Mouse (Mus musculus) gastrocnemius, postnatal 14 days (tissue): ENCODE results near the gene Gsta4. TPM values are rescaled to one million over a fixed set of nuclear protein-coding genes. Genes with fewer than 3 reads are reported as not detected.

Source experiments
- DNase-seq: peaks from one replicate; pipeline ENCODE4 v3.0.0; 2021; ENCODE audit warnings: mixed read lengths
- intact Hi-C: fragments of 180-260 bp; cut with DNase I; formaldehyde crosslinking; loops from one replicate; pipeline ENCODE4 v1.15.1; 2025; ENCODE audit warnings: low total_unique reads
- total RNA-seq, 2 experiments: library from RNA; stranded (reverse); gene quantifications; 2 replicates each; pipeline ENCODE4 v1.2.3; 2021

The Gsta4 gene
- total RNA-seq, 2 experiments from 2014 or later: 10.9 to 12.1 TPM

DNA sequence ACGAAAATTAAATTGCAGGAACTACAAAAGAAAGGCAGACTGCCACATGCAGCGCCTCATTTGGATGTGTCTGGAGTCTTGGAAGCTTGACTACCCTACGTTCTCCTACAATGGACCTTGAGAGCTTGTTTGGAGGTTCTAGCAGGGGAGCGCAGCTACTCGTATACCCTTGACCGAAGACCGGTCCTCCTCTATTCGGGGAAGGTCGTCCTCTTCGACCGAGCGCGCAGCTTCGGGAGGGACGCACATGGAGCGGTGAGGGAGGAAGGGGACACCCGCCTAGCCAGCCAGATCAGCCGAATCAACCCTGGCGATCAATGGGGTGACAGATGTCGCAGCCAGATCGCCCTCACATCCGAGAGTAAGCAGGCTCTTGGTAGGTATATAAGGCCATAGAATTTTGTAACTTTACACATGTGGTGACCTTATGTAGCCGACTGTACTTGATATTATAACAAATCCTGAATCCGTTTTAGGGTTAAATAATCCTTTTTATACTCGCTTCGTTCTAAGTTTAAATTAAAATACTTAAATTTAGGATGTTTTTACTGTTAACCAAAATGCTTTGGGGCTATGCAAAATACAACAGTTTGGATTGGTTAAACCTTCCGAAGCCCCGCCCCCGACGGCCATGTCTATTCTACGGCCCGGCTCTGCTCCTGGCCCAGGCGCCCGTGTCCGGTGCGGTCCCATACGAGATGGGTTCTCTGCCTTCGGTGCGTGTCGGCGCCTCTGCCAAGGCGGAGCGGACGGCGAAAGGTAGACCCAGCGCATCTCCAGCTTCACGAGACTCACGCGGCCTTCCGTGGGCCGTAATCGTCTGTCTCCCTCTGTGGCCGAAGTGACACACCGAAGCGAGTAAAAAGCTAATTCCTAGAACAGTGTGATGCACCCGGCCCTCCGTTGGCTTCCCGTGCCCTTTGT is 7.0 kb upstream of the Gsta4 start:
- peak; percentile 98 for DNase-seq
- intact Hi-C loops: no loop called here

DNA sequence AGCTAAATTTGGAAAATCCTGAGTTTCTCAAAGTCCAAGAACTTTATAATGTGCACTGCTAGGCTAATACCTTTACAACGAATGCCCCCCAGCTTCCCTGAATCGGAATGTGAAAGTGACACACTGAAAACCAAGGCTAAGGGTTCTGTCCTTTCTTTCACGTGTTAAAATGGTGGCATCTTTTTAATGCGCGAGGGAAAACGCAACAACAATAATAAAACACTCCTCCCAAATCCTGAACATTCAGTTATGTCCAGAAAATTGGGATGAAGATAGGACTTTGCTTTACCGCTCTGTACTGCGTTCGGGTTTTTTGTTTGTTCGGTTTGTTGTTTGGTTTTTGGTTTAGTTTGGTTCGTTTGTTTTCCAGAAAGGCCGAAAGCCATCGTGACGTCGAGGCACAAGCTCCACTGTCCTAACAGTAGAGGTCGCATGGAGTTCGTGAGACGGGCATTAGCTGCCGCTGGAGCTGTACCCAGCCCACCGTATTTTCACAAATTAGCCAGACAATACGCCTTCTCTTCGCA is 6.3 kb upstream of the Gsta4 start:
- DNase-seq: peak; percentile 59
- intact Hi-C loops: no loop called here

DNA sequence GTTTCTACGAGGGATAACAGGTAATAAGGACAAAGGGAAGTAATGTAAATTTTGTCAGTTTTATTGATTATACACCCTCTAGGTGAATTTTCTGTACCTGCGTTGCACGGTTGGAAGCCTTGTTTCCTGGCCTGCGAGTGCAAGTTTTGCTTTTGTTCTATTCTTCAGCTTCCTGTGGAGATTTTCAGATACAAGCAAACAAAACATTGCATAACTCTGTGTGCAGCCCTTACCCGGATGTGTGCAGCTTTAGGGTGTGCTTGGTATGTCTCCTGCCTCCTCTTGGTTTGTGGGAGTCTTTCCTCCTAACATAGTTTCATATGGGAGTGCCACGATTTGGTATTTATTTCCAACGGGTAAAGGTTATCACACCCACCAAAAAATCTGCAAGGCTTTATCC is 5.7 kb upstream of the Gsta4 start:
- intact Hi-C loops: no loop called here

DNA sequence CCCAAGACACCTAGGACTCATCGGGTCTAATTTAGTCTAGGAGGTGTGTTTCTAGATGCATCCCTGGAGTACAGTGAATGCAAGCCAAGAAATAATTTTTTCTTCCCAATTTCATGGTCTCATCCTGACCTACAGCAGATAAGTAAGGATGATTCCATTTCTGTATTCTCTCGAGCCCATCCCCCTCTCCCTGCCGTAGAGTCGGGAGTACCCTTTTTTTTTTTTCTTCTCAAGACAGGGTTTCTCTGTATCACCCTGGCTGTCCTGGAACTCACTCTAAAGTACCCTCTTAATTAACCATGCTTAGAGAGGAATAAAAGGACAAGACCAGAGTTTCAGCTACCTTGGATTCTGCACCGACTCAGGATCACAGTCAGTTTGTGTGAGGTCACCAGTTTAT is 4.4 kb upstream of the Gsta4 start:
- intact Hi-C loops: no loop called here
- DNase-seq: no peak

More for the DNA sequence above, 5.7 kb upstream of the Gsta4 start:
- no peak for DNase-seq

DNA sequence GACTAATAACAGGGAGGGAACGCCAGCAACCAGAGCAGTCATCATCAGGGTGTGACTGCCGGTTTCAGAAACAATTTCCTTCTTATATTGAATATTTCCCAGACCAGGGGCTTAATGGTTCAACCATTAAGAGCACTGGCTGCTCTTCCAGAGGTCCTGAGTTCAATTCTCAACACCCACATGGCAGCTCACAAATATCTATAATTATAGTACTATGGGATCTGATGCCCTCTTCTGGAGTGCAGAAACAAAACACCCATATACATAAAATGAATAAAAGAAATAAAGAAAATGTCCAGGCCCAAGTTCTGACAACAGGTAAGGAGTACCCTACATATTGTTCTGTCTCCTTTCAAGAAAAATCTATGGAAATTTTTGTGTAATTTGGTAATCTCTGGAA is 3.5 kb upstream of the Gsta4 start:
- intact Hi-C loops: no loop called here
- DNase-seq: no peak

DNA sequence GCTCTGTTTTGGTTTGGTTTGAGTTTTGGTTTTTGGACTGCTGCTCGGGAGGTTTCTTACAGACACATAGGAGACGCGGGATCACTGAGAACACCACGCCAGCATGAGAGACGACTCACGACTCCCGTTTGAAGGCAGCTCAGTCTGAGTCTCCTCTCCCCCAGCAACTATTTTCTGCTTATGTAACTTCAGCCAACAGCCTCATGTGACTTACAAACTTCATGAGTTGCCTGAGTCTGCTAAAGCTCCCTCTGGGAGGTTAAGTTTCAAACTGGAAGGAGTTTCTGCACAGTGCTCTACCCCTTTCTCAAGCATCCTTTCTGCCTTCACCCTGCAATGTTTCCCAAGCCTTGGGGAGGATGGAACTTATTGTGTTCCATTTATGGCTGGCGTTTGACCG is 3.1 kb downstream of the Gsta4 start:
- intact Hi-C loops: no loop called here
- DNase-seq: no peak

DNA sequence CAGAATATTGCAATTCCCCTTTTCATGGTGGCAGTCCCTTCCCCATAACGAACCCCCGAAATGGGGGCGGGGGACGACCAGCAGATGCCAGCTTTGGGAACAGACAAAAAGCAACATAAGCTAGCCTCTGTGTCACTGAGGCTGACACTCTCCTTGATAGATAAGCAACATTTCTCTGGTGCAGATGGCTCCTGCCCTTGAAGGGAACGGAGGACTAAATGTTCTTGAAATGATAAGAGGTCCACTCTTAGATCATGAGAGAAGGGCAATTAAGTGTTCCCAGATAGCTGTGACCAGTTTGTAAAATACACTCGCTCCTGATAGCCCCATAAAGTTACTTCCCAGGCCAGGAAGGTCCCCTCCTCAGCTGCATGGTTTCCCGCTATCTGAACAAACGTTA is 6.3 kb downstream of the Gsta4 start:
- intact Hi-C loops: no loop called here
- no peak for DNase-seq

DNA sequence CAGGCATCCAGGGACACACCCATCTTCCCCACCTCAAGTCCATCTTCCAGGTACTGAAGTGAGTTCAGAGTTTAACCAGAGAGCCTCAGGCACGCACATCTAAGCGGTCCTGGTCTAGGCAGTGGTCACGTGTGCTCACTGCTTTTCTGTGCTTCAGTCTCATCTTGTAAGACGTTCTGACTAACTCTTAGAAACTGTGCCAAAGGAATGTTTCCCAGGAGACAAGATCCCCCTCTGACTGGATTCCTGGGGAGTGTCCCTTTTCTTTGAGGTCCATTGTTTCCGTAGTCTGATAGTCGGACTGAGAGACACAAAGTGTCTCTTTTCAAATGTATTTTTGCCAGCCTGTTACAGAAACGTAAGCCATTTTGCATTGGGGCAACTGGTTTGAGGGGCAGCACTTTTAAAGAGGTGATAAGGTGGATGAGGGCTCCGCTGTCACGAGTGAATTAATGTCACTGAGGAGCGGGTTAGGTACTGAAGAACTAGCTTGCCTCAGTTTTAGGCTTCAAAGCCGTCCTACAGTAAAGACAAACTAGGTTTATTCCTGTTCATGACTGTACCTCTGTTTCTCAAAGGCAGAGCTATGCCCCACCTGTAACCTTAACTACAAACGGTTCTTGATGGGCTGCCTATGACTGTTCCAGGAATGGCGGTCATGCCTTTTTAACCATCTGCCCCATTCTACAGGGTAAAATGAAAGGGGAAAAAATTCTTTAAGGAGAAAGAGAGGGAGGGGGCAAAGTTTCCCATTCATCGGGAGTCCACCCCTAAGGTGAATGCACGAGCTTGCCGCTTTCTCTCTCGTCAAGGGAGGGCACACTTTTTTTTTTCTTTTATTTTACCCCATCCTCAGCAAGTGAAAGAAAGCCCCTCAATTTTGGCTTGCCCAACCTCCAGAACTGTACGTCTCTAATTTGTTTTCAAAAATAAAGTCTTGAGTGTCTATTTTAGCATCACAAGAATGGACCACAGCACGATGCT is 8.4 kb downstream of the Gsta4 start:
- intact Hi-C loops: no loop called here
- no peak for DNase-seq

DNA sequence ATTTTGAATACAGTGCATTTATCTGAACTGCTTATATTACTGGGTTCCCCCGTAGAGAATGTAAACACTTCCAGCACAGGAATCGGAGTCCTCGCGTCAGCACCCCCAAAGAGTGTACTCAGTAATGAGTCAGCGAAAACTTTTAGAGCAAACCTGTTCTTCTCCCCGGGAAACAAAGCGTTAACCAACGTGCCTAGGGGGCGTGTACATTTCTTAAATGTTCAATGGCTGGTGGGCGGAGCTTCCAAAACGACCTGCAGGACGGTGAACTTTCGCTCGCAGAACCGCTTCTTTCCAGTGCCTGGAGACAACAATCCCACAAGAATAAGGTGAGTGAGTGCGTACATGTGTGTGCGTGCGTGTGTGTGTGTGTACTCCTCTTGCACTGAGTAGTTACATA is 9.2 kb downstream of the Gsta4 start:
- peak; percentile 45 for DNase-seq
- intact Hi-C loops: no loop called here

DNA sequence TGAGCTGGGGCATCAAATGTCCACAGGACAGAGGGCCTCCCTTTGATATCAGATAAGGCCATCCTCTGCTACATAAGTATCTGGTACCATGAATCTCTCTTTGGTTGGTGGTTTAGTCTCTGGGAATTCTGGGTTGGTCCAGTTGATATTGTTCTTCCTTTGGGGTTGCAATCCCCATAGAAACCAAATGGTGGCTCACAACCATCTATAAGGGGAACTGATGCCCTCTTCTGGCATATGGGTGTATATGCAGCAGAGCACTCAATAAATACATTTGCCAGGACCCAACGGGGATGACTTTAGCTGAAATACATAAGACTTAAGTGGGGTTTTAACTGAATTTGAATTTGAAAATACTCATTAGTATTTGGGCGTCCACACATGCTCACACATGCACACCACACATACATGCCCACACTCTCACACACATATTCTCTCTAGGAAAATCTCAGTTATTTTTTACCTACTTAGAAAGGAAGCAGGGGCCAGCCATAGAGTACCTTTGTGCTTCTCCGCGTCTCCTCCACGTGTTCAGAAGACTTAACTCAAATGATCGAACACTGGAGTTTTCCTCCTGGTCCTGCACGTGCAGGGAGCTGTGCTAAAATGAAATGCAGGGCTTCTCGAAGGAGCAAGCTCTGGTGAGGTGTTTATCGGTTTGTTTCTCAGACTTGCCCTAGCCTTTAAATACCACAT is 11.5 kb downstream of the Gsta4 start:
- DNase-seq: peak; percentile 29
- intact Hi-C loops: no loop called here

DNA sequence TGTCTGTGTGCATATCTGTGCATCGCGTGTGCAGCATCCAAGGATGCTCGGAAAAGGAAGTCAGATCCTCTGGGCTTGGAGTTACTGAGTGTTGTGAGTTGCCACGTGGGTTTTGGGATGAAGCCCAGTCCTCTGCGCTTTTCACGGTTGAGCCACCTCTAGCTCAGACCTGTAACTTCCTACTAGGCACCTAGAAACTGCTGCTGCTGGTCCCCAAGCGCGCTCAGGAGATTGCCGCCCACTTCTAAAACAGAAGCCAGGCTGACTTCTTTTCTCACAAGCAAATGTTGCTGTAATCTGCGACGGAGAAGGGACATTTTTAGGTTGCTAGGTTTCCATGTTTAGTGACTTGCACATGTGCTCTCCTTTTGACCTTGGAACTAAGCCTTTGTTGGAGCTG is 12.5 kb downstream of the Gsta4 start:
- no peak for DNase-seq
- intact Hi-C loops: no loop called here

DNA sequence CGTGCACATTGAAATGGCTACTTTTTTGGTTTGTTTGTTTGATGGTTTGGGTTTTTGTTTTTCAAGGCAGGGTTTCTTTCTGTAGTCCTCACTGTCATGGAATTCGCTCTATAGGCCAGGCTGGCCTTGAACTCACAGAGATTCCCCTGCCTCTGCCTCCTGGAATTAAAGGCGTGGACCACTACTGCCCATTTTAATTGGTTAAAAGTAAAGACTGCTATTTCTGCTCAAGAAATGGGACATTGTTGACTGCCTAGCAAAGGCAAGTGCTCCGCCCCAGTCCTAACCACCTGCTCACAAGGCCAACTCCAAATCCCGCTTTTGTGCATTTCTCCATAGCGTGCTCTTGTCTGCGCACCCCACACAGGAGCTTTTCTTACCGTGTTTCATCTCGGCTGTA is 15.2 kb downstream of the Gsta4 start:
- intact Hi-C loops: no loop called here
- DNase-seq: no peak

DNA sequence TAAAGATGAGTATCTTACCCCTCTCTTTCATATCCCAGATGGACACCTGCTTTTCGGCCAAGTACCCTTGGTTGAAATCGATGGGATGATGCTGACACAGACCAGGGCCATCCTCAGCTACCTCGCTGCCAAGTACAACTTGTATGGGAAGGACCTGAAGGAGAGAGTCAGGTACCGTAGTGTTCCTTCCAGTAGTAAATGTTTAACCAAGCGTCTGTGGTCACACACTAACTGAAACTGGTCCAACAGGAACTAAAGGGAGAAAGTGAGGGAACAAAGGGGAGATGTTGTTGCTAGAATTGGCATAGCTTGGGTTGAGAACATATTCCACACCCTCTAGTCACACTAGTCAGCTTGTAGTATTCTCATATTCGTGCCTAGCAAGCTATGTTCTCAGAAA is 21.6 kb downstream of the Gsta4 start:
- DNase-seq: no peak
- intact Hi-C loops: no loop called here

DNA sequence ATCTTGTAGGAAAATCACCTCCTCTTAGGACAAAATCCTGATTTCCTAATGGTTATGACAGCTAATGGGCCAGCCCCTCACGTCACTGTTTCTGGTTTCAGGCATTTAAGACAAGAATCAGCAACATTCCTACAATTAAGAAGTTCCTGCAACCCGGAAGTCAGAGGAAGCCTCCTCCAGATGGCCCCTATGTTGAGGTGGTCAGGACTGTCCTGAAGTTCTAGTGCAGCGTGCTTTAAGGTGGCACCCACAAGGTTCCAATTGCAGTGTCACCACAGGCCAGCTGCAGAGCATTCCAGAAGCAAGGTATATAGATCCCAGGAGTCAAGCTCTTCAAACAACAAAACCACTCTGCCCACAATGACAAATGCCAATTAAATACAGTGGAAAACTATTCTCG is 26.4 kb downstream of the Gsta4 start:
- intact Hi-C loops: no loop called here
- DNase-seq: no peak

DNA sequence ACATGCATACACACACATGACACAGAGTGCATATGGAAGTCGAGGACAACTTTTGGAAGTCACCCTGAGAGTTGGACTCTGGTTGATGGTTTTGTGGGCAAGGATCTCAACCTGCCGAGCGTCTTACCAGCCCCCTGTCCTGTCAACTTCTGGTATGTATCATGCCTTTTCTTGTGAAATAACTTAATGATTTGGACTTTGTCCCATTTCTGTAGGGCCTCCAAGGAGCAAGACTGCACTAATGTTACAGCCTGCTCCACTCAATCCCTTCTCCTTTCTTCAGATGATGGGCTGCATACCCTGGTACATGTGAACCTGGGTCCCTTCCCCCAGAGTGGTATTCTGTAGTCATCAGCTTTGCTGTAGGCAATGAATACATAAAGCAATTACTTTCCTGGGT is 27.5 kb downstream of the Gsta4 start:
- no peak for DNase-seq
- intact Hi-C loops: no loop called here

DNA sequence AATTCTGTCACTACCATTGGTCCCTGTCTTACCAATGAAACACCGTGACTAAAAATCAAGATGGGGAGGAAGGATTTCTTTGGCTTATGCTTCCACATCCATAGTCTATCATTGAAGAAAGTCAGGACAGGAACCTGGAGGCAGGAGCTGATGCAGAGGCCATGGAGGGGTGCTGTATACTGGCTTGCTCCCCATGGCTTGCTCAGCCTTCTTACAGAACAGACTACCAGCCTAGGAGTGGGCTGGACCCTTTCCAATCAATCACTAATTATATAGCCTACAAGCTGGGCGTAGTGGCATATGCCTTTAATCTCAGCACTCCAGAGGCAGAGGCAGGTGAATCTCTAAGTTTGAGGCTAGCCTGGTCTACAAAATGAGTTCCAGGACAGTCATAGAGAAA is 28.2 kb downstream of the Gsta4 start:
- no peak for DNase-seq
- intact Hi-C loops: no loop called here

DNA sequence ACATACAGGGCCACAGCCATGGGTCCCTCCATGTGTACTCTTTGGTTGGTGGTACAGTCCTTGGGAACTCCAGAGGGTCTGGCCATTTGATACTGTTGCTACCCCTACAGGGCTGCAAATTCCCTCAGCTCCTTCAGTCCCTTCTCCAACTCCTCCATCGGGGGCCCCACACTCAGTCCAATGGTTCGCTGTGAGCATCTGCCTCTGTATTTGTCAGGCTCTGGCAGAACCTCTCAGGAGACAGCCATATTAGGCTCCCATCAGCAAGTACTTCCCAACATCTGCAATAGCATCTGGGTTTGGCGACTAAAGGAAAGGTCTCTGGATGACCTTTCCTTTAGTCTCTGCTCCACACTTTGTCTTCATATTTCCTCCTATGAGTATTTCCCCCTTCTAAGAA is 28.9 kb downstream of the Gsta4 start:
- intact Hi-C loops: no loop called here
- DNase-seq: no peak

DNA sequence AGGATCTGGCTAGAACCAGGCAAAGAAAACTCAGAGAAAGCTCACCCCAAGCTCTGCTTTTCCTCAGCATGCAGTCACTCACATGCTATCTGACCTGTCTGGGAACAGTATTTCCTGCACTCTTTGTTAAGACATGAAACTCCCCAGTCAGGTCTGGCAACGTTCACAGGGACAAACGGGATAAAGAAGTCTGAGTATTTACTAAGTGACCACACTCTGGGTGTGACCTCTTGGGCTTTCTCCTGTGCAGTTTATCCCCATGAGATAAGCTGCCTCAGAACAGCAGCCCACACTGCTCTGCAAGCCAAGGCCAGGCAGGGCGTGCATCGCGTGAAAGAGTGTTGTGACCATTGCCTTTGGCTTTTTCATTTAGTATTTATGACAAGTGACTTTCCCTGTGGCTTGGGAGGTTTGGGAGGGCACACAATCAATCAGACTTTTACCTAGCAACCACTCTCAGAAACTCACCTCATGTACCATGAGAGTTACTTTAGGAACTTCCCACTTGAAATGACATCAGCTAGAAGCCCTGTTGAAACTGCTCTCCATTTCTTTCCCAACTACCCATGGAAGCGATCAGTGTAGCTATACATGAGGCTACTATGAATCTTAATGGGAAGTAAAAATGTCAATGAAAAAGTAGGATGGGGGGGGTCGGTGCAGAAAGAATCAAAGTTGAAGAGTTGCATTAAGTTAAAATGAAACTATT is 29.9 kb downstream of the Gsta4 start:
- DNase-seq: no peak
- intact Hi-C loops: no loop called here

DNA sequence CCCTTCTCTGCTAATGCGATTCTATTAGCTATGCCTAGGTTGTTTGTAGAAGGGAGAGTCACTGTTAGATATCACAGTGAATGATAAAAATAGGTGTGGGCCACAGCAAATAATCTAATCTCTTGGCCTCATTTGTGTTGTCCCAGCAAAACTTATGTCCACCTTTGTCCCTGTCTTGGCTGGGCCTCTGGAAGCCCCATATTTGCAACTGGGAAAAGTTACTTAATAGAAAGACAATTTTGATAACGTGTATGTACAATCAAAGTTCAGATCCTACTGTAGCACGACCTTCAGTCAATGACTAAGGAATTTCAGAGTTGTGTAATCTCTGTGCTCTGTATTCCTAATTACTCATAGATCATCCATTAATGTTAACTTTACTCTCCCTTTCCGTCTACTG is 34.5 kb downstream of the Gsta4 start:
- DNase-seq: no peak
- intact Hi-C loops: no loop called here
